Mouse (Mus musculus): ENCODE measurements around the gene Eml4.

DNA sequence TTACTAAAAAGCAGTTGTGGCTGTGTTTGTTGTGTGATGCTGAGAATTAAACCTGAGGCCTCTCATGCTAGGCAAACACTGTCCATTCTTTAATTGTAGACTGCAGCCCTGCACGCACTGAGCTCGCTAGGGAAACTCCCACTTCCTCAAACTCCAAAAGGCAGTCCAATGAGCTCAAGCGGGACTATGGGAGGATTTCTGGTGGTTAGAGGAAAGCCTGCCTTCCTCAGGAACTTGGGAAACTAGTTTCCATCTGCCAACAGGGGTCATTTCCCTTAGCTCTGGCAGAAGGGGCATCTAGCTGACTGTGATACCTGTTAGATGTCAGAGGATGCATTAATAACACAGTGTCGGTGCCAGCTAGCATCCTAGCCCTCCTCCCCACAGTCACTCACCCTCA lies 79.9 kb downstream of the Eml4 start:
- TF ChIP-seq GATA1 (IDR thresholded peaks at IDR 0.05; ENCODE audit: borderline replicate concordance, low read length) (no peak), FLI1 (IDR thresholded peaks at IDR 0.05; ENCODE audit: low read length) (no peak)

All from megakaryocyte, embryonic 14.5 days (primary cell).